Mouse (Mus musculus) myocyte (in vitro differentiated cells): Measurements from ENCODE around the gene Gm21828.
"Not testable (repeated sequence)": the region's sequence is repeated elsewhere in the genome, so short reads cannot be mapped to it uniquely, and the experiment has no call there.

Experiments used
- CEBPB ChIP-seq: IDR thresholded peaks from 2 replicates; pipeline ENCODE4 v1.6.1; 2011; ENCODE audit warnings: mild to moderate bottlenecking, moderate library complexity; ENCODE audit not compliant: poor library complexity, insufficient read depth, severe bottlenecking
- MAX ChIP-seq: IDR thresholded peaks from one replicate; pipeline ENCODE4 v1.6.1; 2011; ENCODE audit warnings: low read depth, mild to moderate bottlenecking, control low read depth
- MYOD1 ChIP-seq, 3 experiments: IDR thresholded peaks; one replicate each; pipeline ENCODE4 v1.6.1; 2011; ENCODE audit warnings: control low read depth in 2 of 3, low read depth in 2 of 3, mild to moderate bottlenecking in 2 of 3, moderate library complexity in 1 of 3; ENCODE audit not compliant: insufficient read length in 2 of 3, control insufficient read depth in 1 of 3
- MYOG ChIP-seq, 3 experiments: IDR thresholded peaks; one replicate each; pipeline ENCODE4 v1.6.1; 2011; ENCODE audit warnings: control low read depth in 2 of 3, low read depth in 2 of 3, mild to moderate bottlenecking in 2 of 3; ENCODE audit not compliant: insufficient read length in 2 of 3, control insufficient read depth in 1 of 3, insufficient read depth in 1 of 3
- POLR2A ChIP-seq: IDR thresholded peaks from one replicate; pipeline ENCODE4 v1.6.1; 2011; ENCODE audit warnings: low read depth, mild to moderate bottlenecking, control low read depth, moderate library complexity; ENCODE audit not compliant: insufficient read length
- SRF ChIP-seq: IDR thresholded peaks from one replicate; pipeline ENCODE4 v1.6.1; 2011; ENCODE audit warnings: low read depth; ENCODE audit not compliant: control insufficient read depth, insufficient read length
- TCF12 ChIP-seq: IDR thresholded peaks from one replicate; pipeline ENCODE4 v1.6.1; 2011; ENCODE audit warnings: mild to moderate bottlenecking, control low read depth; ENCODE audit not compliant: poor library complexity, insufficient read depth, severe bottlenecking

- not testable (repeated sequence) for TF ChIP-seq TCF12; CEBPB; POLR2A; MYOG (IDR thresholded peaks at IDR 0.05; ENCODE audit: control insufficient read depth in 1 of 3, insufficient read depth in 1 of 3, insufficient read length in 2 of 3, low read depth in 2 of 3); MAX; MYOD1 (IDR thresholded peaks at IDR 0.05; ENCODE audit: control insufficient read depth in 1 of 3, insufficient read length in 2 of 3, low read depth in 2 of 3); SRF
Measured at GRCm38 (mm10) chrY:13223828-13224227, at the start of gene Gm21828.
